Mouse (Mus musculus) thymus, adult 2 months (tissue): ENCODE results near the gene Olfr1337.

Experiments used
- CTCF ChIP-seq: fragments of 200-500 bp; IDR thresholded peaks from 2 replicates; pipeline ENCODE4 v1.5.1; 2012; ENCODE audit warnings: mild to moderate bottlenecking, control low read depth, low read length, moderate library complexity, borderline replicate concordance; ENCODE audit not compliant: control insufficient read depth, poor library complexity, insufficient read depth; ENCODE audit errors: extremely low read depth
- POLR2A ChIP-seq: fragments of 200-500 bp; IDR thresholded peaks from 2 replicates; pipeline ENCODE4 v1.6.1; 2012; ENCODE audit warnings: mild to moderate bottlenecking, low read length, control low read depth, moderate library complexity; ENCODE audit not compliant: control insufficient read depth, poor library complexity, insufficient read depth; ENCODE audit errors: extremely low read depth

- TF ChIP-seq CTCF, result no peak
- TF ChIP-seq POLR2A, result no peak
Observed at GRCm38 (mm10) chr4:118739574-118739973, 42.8 kb downstream of the Olfr1337 start.
